Mouse (Mus musculus) heart, postnatal 0 days (tissue): ENCODE measurements at regions not wholly inside any gene's neighbourhood (a gene's known extent, or its start where the extent isn't known, plus 50 kb on each side); places are given as distances from the start of the nearest gene placed in this dataset.

ENCODE experiments used
- CTCF ChIP-seq: IDR thresholded peaks from 2 replicates; pipeline ENCODE4 v1.5.1; 2016; ENCODE audit warnings: antibody characterized with exemption, control low read depth, low read depth
- EP300 ChIP-seq: IDR thresholded peaks from 2 replicates; pipeline ENCODE4 v1.6.1; 2016; ENCODE audit warnings: antibody characterized with exemption, low read depth

DNA sequence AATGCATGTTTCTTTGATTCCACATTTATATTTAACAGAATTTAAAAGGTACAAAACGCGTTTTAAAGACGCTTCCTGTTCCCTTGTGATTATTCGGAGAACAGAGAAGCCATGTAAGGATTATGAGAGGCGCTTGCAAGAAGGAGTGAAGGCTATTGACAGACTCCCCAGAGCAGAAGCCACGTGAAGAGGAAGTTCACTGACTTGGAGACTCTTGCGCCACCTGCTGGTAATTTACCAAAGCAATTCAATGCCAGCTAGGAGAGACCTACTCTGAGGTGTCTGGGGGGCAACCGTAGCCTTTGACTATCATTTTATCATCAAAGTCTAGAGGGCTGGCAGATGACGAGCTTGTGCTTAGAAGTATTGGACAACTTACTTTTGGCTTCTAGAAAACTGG is 909.4 kb downstream of the 5730522E02Rik start:
- peak; percentile 74 for TF ChIP-seq CTCF
- TF ChIP-seq EP300, result no peak
